Mouse (Mus musculus): Measurements from ENCODE around the gene Tm4sf20. TPM values are rescaled to one million over a fixed set of nuclear protein-coding genes. Genes with fewer than 3 reads are reported as not detected.

The Tm4sf20 gene
- polyA plus RNA-seq, 1 experiment: not detected

DNA sequence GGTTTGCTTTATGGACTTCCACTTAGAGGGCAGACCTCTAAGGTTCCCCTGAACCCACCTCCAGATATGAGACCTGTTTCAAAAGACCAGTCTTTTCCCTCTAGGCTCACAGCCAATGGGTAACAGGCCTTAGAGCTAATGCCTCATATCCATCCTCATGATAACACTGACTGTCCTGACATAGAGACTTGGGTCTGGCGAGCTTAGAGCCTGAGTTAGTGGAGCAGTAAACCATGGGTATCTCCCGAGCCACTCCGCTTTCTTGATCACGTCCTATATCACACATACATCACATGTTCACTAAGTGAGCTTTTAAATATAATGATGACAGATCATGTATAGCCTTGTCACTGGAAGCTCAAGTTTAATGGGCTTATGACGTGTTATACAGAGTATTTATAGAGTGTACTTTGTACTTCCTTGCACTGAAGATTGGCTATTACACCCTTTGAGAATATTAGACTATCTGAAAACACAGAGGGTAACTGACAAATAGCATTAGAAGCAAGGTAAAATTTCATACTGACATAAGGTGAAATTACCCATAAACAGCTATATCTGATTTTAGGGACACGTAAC is 11.2 kb upstream of the Tm4sf20 start:
- TF ChIP-seq CTCF (IDR thresholded peaks at IDR 0.05; ENCODE audit: control insufficient read depth, insufficient read depth, insufficient replicate concordance, low read depth, low read length) (no peak), POLR2A (IDR thresholded peaks at IDR 0.05; ENCODE audit: control insufficient read depth, low read depth, low read length) (no peak)
- Histone ChIP-seq H3K27me3 (ENCODE audit: control insufficient read depth, insufficient read depth, low read length) (no peaks in the 10 kb centered on the region), H3K27ac (ENCODE audit: control insufficient read depth, insufficient read depth, low read depth, low read length) (no peak overlapping the region), H3K4me1 (ENCODE audit: control insufficient read depth, insufficient read depth, low read length) (no peaks in the 10 kb centered on the region), H3K4me3 (ENCODE audit: control insufficient read depth, low read depth, low read length) (no peak overlapping the region), H3K36me3 (ENCODE audit: control insufficient read depth, insufficient read depth, low read length) (no peaks in the 10 kb centered on the region)

DNA sequence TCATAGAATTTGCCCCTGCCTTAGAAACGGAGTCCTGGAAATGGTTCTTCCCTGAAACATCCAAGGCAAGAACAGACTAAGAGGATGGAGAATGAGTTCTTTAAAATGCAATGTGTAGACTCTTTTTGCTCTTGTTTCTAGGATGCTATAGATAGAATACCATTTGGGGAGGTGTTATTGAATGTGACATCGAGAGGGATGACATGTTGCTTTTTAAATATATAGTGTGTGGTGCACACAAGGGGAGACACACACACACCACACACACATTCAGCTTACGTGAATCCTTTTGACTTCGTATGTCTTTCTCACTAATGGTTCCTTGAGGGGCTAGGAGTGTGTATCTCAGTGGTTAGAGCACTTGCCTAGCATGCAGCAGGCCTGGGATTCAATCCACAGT is 7.0 kb upstream of the Tm4sf20 start:
- Histone ChIP-seq H3K27ac (ENCODE audit: control insufficient read depth, insufficient read depth, low read depth, low read length) (no peak overlapping the region), H3K4me1 (ENCODE audit: control insufficient read depth, insufficient read depth, low read length) (peaks cover 3% of the 10 kb centered on the region; the same call in 1 of the 2 replicates), H3K27me3 (ENCODE audit: control insufficient read depth, insufficient read depth, low read length) (no peaks in the 10 kb centered on the region), H3K4me3 (ENCODE audit: control insufficient read depth, low read depth, low read length) (no peak overlapping the region), H3K36me3 (ENCODE audit: control insufficient read depth, insufficient read depth, low read length) (no peaks in the 10 kb centered on the region)
- TF ChIP-seq CTCF (IDR thresholded peaks at IDR 0.05; ENCODE audit: control insufficient read depth, insufficient read depth, insufficient replicate concordance, low read depth, low read length) (no peak), POLR2A (IDR thresholded peaks at IDR 0.05; ENCODE audit: control insufficient read depth, low read depth, low read length) (no peak)

DNA sequence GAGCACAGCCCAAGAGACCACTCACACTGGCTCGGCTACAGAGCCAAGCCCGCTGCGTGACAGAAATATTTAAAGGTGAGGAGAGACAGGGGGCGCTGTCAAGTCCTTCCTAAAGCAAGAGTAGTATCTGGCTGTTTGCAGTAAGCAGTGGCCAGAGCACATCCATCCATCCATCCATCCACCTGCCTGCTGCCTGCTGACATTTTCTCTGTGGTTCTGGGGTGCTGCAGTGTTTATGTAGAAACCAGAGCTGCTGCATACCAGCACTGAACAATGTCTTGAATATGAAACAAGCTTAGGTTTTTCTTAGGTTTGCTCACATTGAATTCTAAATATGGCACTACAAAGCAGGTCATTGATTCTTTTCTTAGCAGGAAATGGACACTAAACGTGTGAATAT is 4.9 kb upstream of the Tm4sf20 start:
- H3K36me3 ChIP-seq (ENCODE audit: control insufficient read depth, insufficient read depth, low read length): no peaks in the 10 kb centered on the region
- H3K4me1 ChIP-seq (ENCODE audit: control insufficient read depth, insufficient read depth, low read length): peaks cover 3% of the 10 kb centered on the region; the same call in 1 of the 2 replicates
- no peaks in the 10 kb centered on the region for H3K27me3 ChIP-seq (ENCODE audit: control insufficient read depth, insufficient read depth, low read length)
- TF ChIP-seq CTCF (IDR thresholded peaks at IDR 0.05; ENCODE audit: control insufficient read depth, insufficient read depth, insufficient replicate concordance, low read depth, low read length) (no peak), POLR2A (IDR thresholded peaks at IDR 0.05; ENCODE audit: control insufficient read depth, low read depth, low read length) (no peak)
- no peak overlapping the region for H3K27ac ChIP-seq (ENCODE audit: control insufficient read depth, insufficient read depth, low read depth, low read length)
- H3K4me3 ChIP-seq (ENCODE audit: control insufficient read depth, low read depth, low read length): no peak overlapping the region

DNA sequence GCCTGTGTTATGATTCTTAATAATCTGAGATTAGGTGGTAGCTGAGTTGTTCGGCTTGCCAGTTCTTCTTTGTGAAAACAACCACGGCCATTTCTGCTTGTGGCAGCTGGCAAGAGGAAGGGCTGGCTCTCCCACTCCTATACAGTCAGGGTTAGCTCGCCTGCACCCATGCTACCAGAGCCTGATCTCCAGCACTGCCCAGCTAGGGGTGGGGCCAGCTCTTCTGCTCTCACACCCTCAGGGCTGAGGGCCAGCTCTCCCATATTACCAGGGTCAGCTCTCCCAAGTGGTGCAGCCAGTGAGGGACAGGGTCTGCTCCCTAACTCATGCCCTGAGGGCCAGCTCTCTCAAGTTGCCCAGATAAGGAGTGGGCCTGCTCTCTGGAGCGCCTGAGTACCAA is 4.2 kb upstream of the Tm4sf20 start:
- TF ChIP-seq POLR2A (IDR thresholded peaks at IDR 0.05; ENCODE audit: control insufficient read depth, low read depth, low read length) (no peak), CTCF (IDR thresholded peaks at IDR 0.05; ENCODE audit: control insufficient read depth, insufficient read depth, insufficient replicate concordance, low read depth, low read length) (no peak)
- H3K36me3 ChIP-seq (ENCODE audit: control insufficient read depth, insufficient read depth, low read length): no peaks in the 10 kb centered on the region
- no peak overlapping the region for H3K4me3 ChIP-seq (ENCODE audit: control insufficient read depth, low read depth, low read length)
- no peaks in the 10 kb centered on the region for H3K27me3 ChIP-seq (ENCODE audit: control insufficient read depth, insufficient read depth, low read length)
- no peak overlapping the region for H3K27ac ChIP-seq (ENCODE audit: control insufficient read depth, insufficient read depth, low read depth, low read length)
- H3K4me1 ChIP-seq (ENCODE audit: control insufficient read depth, insufficient read depth, low read length): peaks cover 3% of the 10 kb centered on the region; the same call in 1 of the 2 replicates

DNA sequence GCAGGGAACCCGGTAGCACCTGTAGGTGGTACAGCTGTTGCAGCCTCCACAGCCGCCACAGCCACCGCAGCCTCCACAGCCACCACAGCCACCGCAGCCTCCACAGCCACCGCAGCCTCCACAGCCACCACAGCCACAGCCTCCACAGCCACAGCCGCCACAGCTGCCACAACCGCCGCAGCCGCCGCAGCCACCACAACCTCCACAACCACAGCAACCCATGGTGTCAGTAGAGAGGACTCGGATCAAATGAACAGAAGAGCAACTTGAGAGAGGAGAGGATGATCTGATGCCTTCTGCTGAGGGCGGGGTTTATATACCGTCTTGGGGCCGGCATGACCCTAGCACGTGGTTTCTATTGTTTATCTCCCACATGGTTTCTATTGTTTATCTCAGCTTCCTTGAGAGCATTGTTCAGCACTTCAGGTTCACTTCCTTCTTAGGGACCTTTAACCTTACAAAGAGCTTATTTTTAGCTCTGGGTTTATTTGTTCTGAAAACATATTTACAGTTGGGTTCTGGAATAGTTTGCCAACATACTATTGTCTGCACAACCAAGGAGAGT is 2.8 kb upstream of the Tm4sf20 start, which contains the start of gene Gm47791:
Gene Gm47791 (minus strand): TSS at position 222 of the 565 bp plus-strand sequence.
- Histone ChIP-seq H3K4me3 (ENCODE audit: control insufficient read depth, low read depth, low read length) (peak within 1 kb of the TSS; percentile 40), H3K4me1 (ENCODE audit: control insufficient read depth, insufficient read depth, low read length) (peaks cover 3% of the 10 kb centered on the region; the same call in 1 of the 2 replicates), H3K27me3 (ENCODE audit: control insufficient read depth, insufficient read depth, low read length) (no peaks in the 10 kb centered on the region), H3K27ac (ENCODE audit: control insufficient read depth, insufficient read depth, low read depth, low read length) (no peak within 1 kb of the TSS), H3K36me3 (ENCODE audit: control insufficient read depth, insufficient read depth, low read length) (no peaks in the 10 kb centered on the region)
- TF ChIP-seq CTCF (IDR thresholded peaks at IDR 0.05; ENCODE audit: control insufficient read depth, insufficient read depth, insufficient replicate concordance, low read depth, low read length) (no peak), POLR2A (IDR thresholded peaks at IDR 0.05; ENCODE audit: control insufficient read depth, low read depth, low read length) (no peak)

DNA sequence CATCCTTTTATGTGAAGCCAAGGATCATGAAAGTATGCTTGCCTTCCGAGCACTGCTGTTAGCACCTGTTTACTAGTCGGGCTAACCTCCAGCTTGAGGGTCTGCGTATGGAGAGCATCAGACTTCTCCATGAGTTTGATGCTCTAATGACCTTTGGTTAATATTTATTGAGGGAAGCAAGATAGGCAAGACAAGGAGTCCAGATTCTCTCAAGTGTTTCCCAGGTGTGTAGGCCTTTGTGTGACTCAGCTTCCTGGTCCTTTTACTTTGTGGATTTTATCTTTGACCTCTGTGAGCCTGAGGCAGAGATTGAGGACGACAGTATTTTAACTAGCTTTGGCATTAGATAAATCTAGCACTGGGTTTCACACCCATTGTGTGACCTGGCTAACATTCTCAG is 1.6 kb downstream of the Tm4sf20 start:
- peaks cover 3% of the 10 kb centered on the region; the same call in 1 of the 2 replicates for H3K4me1 ChIP-seq (ENCODE audit: control insufficient read depth, insufficient read depth, low read length)
- no peak overlapping the region for H3K27ac ChIP-seq (ENCODE audit: control insufficient read depth, insufficient read depth, low read depth, low read length)
- no peaks in the 10 kb centered on the region for H3K36me3 ChIP-seq (ENCODE audit: control insufficient read depth, insufficient read depth, low read length)
- H3K4me3 ChIP-seq (ENCODE audit: control insufficient read depth, low read depth, low read length): no peak overlapping the region
- TF ChIP-seq CTCF (IDR thresholded peaks at IDR 0.05; ENCODE audit: control insufficient read depth, insufficient read depth, insufficient replicate concordance, low read depth, low read length) (no peak), POLR2A (IDR thresholded peaks at IDR 0.05; ENCODE audit: control insufficient read depth, low read depth, low read length) (no peak)
- no peaks in the 10 kb centered on the region for H3K27me3 ChIP-seq (ENCODE audit: control insufficient read depth, insufficient read depth, low read length)

DNA sequence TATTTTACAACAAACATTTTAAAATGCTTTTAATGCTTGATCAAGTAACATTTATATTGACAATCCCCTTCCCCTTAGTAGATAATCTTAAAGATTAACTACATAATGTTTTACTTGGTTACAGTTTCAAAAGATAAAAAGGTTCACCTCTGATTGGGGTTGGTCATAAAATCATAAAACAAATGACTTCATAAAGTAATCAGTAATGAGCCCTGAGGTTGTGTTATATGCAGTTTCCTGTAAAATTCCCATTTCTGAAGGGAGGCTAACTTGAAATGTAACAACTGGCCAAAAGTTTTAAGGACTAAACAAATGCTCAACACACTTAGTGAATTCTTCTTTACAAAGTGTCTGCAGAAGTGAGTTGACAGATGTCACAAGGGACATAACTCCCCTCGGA is 2.0 kb downstream of the Tm4sf20 start:
- H3K4me3 ChIP-seq (ENCODE audit: control insufficient read depth, low read depth, low read length): no peak overlapping the region
- no peak overlapping the region for H3K27ac ChIP-seq (ENCODE audit: control insufficient read depth, insufficient read depth, low read depth, low read length)
- H3K36me3 ChIP-seq (ENCODE audit: control insufficient read depth, insufficient read depth, low read length): no peaks in the 10 kb centered on the region
- TF ChIP-seq CTCF (IDR thresholded peaks at IDR 0.05; ENCODE audit: control insufficient read depth, insufficient read depth, insufficient replicate concordance, low read depth, low read length) (no peak), POLR2A (IDR thresholded peaks at IDR 0.05; ENCODE audit: control insufficient read depth, low read depth, low read length) (no peak)
- no peaks in the 10 kb centered on the region for H3K27me3 ChIP-seq (ENCODE audit: control insufficient read depth, insufficient read depth, low read length)
- H3K4me1 ChIP-seq (ENCODE audit: control insufficient read depth, insufficient read depth, low read length): peaks cover 3% of the 10 kb centered on the region; the same call in 1 of the 2 replicates

All from testis, adult 2 months (tissue).